In genomic region chr1:151426947-151427600, GRCm38 (mm10) we compare ENCODE assay signal across 8 mouse cellular contexts. TPM values are rescaled to one million over a fixed set of nuclear protein-coding genes. Genes with fewer than 3 reads are reported as not detected.
DNase-seq lines count a peak whose midpoint lies in the region; ATAC-seq and TF ChIP-seq lines count a peak whose summit lies in the region.

No protein-coding gene starts in this region.

- H3K9me3 ChIP-seq in forebrain, embryonic 10.5 days = no peaks in the 10 kb centered on the region
- H3K9me3 ChIP-seq in limb, embryonic 13.5 days = no peaks in the 10 kb centered on the region
- H3K9me3 ChIP-seq in midbrain, postnatal 0 days (ENCODE audit: low read length) = no peaks in the 10 kb centered on the region

- no peaks in the 10 kb centered on the region; the same call in 1 of the 2 replicates for H3K36me3 ChIP-seq in spleen, adult 2 months (ENCODE audit: control insufficient read depth, insufficient read depth, low read length)
- peaks cover 13% of the 10 kb centered on the region for H3K36me3 ChIP-seq in forebrain, embryonic 10.5 days (replicated peaks)
- H3K36me3 ChIP-seq in limb, embryonic 13.5 days = peaks cover 6% of the 10 kb centered on the region
- H3K36me3 ChIP-seq in midbrain, postnatal 0 days (ENCODE audit: insufficient read depth, low read length) = no peaks in the 10 kb centered on the region

- no peak for DNase-seq in spleen, adult 2 months (ENCODE audit: low read depth in 1 of 2, low spot score in 2 of 2)
- DNase-seq in spleen, postnatal 36 days (ENCODE audit: low spot score in 2 of 2) = no peak
- DNase-seq in forebrain, embryonic 10.5 days (ENCODE audit: extremely low spot score, low spot score) = no peak
- no peak for DNase-seq in midbrain, postnatal 0 days (ENCODE audit: low spot score)
- DNase-seq in frontal cortex, postnatal 25 days (ENCODE audit: low spot score in 2 of 2) = no peak
- no peak for DNase-seq in urinary bladder, postnatal 10 days (ENCODE audit: low spot score)
- DNase-seq in T-cell, adult 2 months (ENCODE audit: low spot score) = no peak

- peak overlapping the region; percentile 66 for H3K4me2 ChIP-seq in limb, embryonic 13.5 days (replicated peaks)
- H3K4me2 ChIP-seq in midbrain, postnatal 0 days (ENCODE audit: low read depth, low read length, poor library complexity, severe bottlenecking) = peak overlapping the region; percentile 61

- peak overlapping the region; percentile 5 for H3K4me3 ChIP-seq in spleen, adult 2 months (ENCODE audit: extremely low read depth, insufficient read depth, insufficient read length)
- peak overlapping the region; percentile 88 for H3K4me3 ChIP-seq in forebrain, embryonic 10.5 days
- peak overlapping the region; percentile 94 for H3K4me3 ChIP-seq in limb, embryonic 13.5 days
- H3K4me3 ChIP-seq in midbrain, postnatal 0 days (ENCODE audit: low read depth, low read length) = peak overlapping the region; percentile 88; the same call in 1 of the 2 replicates

- ATAC-seq in limb, embryonic 13.5 days (ENCODE audit: low FRiP score, low read depth) = no peak
- ATAC-seq in midbrain, postnatal 0 days (ENCODE audit: low FRiP score) = no peak

- no peak for TF ChIP-seq POLR2A in spleen, adult 2 months (IDR thresholded peaks at IDR 0.05; ENCODE audit: low read depth, low read length)

- no peak for TF ChIP-seq CTCF in spleen, adult 2 months (IDR thresholded peaks at IDR 0.05; ENCODE audit: extremely low read depth, insufficient read depth, insufficient read length, insufficient replicate concordance)
- TF ChIP-seq CTCF in midbrain, postnatal 0 days (IDR thresholded peaks at IDR 0.05) = no peak

- WGBS in spleen, adult 2 months = 51% methylated on average over 7 of the region's 7 CpGs
- 37% methylated on average over 7 of the region's 7 CpGs for WGBS in forebrain, embryonic 10.5 days
- WGBS in limb, embryonic 13.5 days = 18% methylated on average over 7 of the region's 7 CpGs
- WGBS in midbrain, postnatal 0 days = 34% methylated on average over 7 of the region's 7 CpGs

- H3K9ac ChIP-seq in limb, embryonic 13.5 days = peak overlapping the region; percentile 84
- 0 out of 2 replicates have a peak overlapping the region, but pooled peaks have one; percentile 13 for H3K9ac ChIP-seq in midbrain, postnatal 0 days (replicated peaks; ENCODE audit: low read length, poor library complexity, severe bottlenecking)

- no peak overlapping the region for H3K27ac ChIP-seq in spleen, adult 2 months (ENCODE audit: insufficient read depth, low read length)
- peak overlapping the region; percentile 96 for H3K27ac ChIP-seq in forebrain, embryonic 10.5 days
- H3K27ac ChIP-seq in limb, embryonic 13.5 days = no peak overlapping the region
- H3K27ac ChIP-seq in midbrain, postnatal 0 days (ENCODE audit: low read depth, low read length) = no peak overlapping the region

- no peaks in the 10 kb centered on the region for H3K27me3 ChIP-seq in spleen, adult 2 months (ENCODE audit: control insufficient read depth, insufficient read depth, low read length)
- no peaks in the 10 kb centered on the region for H3K27me3 ChIP-seq in forebrain, embryonic 10.5 days (ENCODE audit: poor library complexity, severe bottlenecking)
- no peaks in the 10 kb centered on the region for H3K27me3 ChIP-seq in limb, embryonic 13.5 days
- no peaks in the 10 kb centered on the region for H3K27me3 ChIP-seq in midbrain, postnatal 0 days (ENCODE audit: insufficient read depth, low read length)

- peaks cover 2% of the 10 kb centered on the region for H3K4me1 ChIP-seq in spleen, adult 2 months (ENCODE audit: control insufficient read depth, insufficient read depth, insufficient read length)
- H3K4me1 ChIP-seq in forebrain, embryonic 10.5 days = peaks cover 21% of the 10 kb centered on the region
- peaks cover 18% of the 10 kb centered on the region for H3K4me1 ChIP-seq in limb, embryonic 13.5 days
- peaks cover 6% of the 10 kb centered on the region for H3K4me1 ChIP-seq in midbrain, postnatal 0 days (ENCODE audit: insufficient read depth, low read length)

RNA-seq across cellular contexts. Expression of gene Swt1, which starts 1.2 kb away (rescaled TPM):
- polyA plus RNA-seq in spleen, adult 2 months (2012; rRNA removed) = 3.7 and 4.1 TPM in 2 replicates
- 18.0 and 18.9 TPM in 2 replicates for polyA plus RNA-seq in forebrain, embryonic 10.5 days (2016; fragmentation: Nextera tagmentation; extraction: Ambion mirVana)
- 26.5 and 32.7 TPM in 2 replicates for polyA plus RNA-seq in limb, embryonic 13.5 days (2015; fragmentation: Nextera tagmentation; extraction: Ambion mirVana)
- 7.4 and 15.8 TPM in 2 replicates for total RNA-seq in midbrain, postnatal 0 days (2014; rRNA removed)
- 10.2 and 16.0 TPM in 2 replicates for polyA plus RNA-seq in midbrain, postnatal 0 days (2015; fragmentation: Nextera tagmentation; extraction: Ambion mirVana)

RNA-seq across cellular contexts. Expression of gene Trmt1l, which starts 1.3 kb away (rescaled TPM):
- 11.9 and 14.2 TPM in 2 replicates for polyA plus RNA-seq in spleen, adult 2 months (2012; rRNA removed)
- polyA plus RNA-seq in forebrain, embryonic 10.5 days (2016; fragmentation: Nextera tagmentation; extraction: Ambion mirVana) = 46.7 and 47.3 TPM in 2 replicates
- polyA plus RNA-seq in limb, embryonic 13.5 days (2015; fragmentation: Nextera tagmentation; extraction: Ambion mirVana) = 48.6 and 51.3 TPM in 2 replicates
- 15.0 and 17.8 TPM in 2 replicates for total RNA-seq in midbrain, postnatal 0 days (2014; rRNA removed)
- polyA plus RNA-seq in midbrain, postnatal 0 days (2015; fragmentation: Nextera tagmentation; extraction: Ambion mirVana) = 15.3 and 15.9 TPM in 2 replicates

Comparison
In these comparisons a context has a peak if more than half of its experiments do, and no peak if none do; other contexts are left out.
1. H3K4me3 ChIP-seq: peak in every context shown above with its lines; median percentile 94 in limb, embryonic 13.5 days; 88 in forebrain, embryonic 10.5 days; 88 in midbrain, postnatal 0 days; 5 in spleen, adult 2 months.